Mouse (Mus musculus): ENCODE results near the gene Wwox.

- no peak for TF ChIP-seq CTCF (IDR thresholded peaks at IDR 0.05; ENCODE audit: insufficient read depth, low read depth, low read length)
- TF ChIP-seq POLR2A (IDR thresholded peaks at IDR 0.05; ENCODE audit: insufficient read depth, low read depth, low read length) = no peak
Measured at GRCm38 (mm10) chr8:115036016-115036415, 596.6 kb downstream of the Wwox start.
